Mouse (Mus musculus): ENCODE results near the gene Ak8.
A peak's percentile ranks its signal among the peaks of the same experiment; 100 is the strongest.

Ak8 gene

GRCm38 (mm10) chr2:28797490-28798106 is 97.6 kb downstream of the Ak8 start:
- no peak for DNase-seq

- peak; percentile 26 for DNase-seq
Measured at GRCm38 (mm10) chr2:28798390-28798789, 98.4 kb downstream of the Ak8 start.

- DNase-seq, result no peak
Measured at GRCm38 (mm10) chr2:28799575-28799974, 99.6 kb downstream of the Ak8 start.

GRCm38 (mm10) chr2:28803406-28803805 is 103.4 kb downstream of the Ak8 start:
- DNase-seq, result no peak

GRCm38 (mm10) chr2:28808841-28809240 is 108.9 kb downstream of the Ak8 start:
- DNase-seq, result no peak

GRCm38 (mm10) chr2:28810260-28811013 is 110.5 kb downstream of the Ak8 start:
- DNase-seq, result no peak

- no peak for DNase-seq
Measured at GRCm38 (mm10) chr2:28818866-28819265, 118.9 kb downstream of the Ak8 start.

GRCm38 (mm10) chr2:28829265-28829664 is 129.3 kb downstream of the Ak8 start:
- peak; percentile 56 for DNase-seq

GRCm38 (mm10) chr2:28836181-28836940 is 136.4 kb downstream of the Ak8 start:
- DNase-seq, result peak; percentile 59

- DNase-seq, result peak; percentile 50
Measured at GRCm38 (mm10) chr2:28839501-28840221, 139.7 kb downstream of the Ak8 start.

GRCm38 (mm10) chr2:28840222-28840951 is 140.4 kb downstream of the Ak8 start, which contains the start of the genes Gtf3c4 and Ddx31:
Gtf3c4 (minus strand) TSS chr2:28840360.
Ddx31 (plus strand) TSS chr2:28840406.
- DNase-seq, result peak; percentile 97

- DNase-seq, result no peak
Measured at GRCm38 (mm10) chr2:28842042-28842441, 142.1 kb downstream of the Ak8 start.

- DNase-seq, result no peak
Measured at GRCm38 (mm10) chr2:28848879-28849278, 148.9 kb downstream of the Ak8 start.

- DNase-seq, result no peak
Measured at GRCm38 (mm10) chr2:28852594-28852993, 152.6 kb downstream of the Ak8 start.

GRCm38 (mm10) chr2:28855773-28856172 is 155.8 kb downstream of the Ak8 start:
- DNase-seq, result peak; percentile 17

GRCm38 (mm10) chr2:28859303-28859702 is 159.3 kb downstream of the Ak8 start:
- no peak for DNase-seq

- DNase-seq, result no peak
Measured at GRCm38 (mm10) chr2:28860678-28861423, 160.9 kb downstream of the Ak8 start.
